Mouse (Mus musculus) forebrain, embryonic 16.5 days (tissue): ENCODE data around the gene Syk. TPM values are rescaled to one million over a fixed set of nuclear protein-coding genes. Genes with fewer than 3 reads are reported as not detected.

Experiments
- ATAC-seq: fragments of 200-750 bp; cut with Nextera tagmentation; 2 replicates; pipeline ENCODE4 v1.8.0; 2017; ENCODE audit warnings: mild to moderate bottlenecking, moderate library complexity
- H3K27ac ChIP-seq: fragments of 300-500 bp; sonication (generic); 2 replicates; pipeline ENCODE4 v1.5.1; 2014; ENCODE audit warnings: low read length, control low read depth
- H3K27me3 ChIP-seq: fragments of 300-500 bp; sonication (generic); replicated peaks from 2 replicates; pipeline ENCODE4 v1.6.1; 2014; ENCODE audit warnings: low read length; ENCODE audit not compliant: control insufficient read depth, insufficient read depth
- H3K36me3 ChIP-seq: fragments of 300-500 bp; sonication (generic); 2 replicates; pipeline ENCODE4 v1.6.1; 2014; ENCODE audit not compliant: control insufficient read depth, insufficient read depth
- H3K4me1 ChIP-seq: fragments of 300-500 bp; sonication (generic); replicated peaks from 2 replicates; pipeline ENCODE4 v1.6.1; 2014; ENCODE audit warnings: low read length; ENCODE audit not compliant: control insufficient read depth, insufficient read depth
- H3K4me2 ChIP-seq: fragments of 300-500 bp; sonication (generic); 2 replicates; pipeline ENCODE4 v1.6.1; 2014; ENCODE audit warnings: mild to moderate bottlenecking, low read length, control low read depth
- H3K4me3 ChIP-seq: fragments of 300-500 bp; sonication (generic); replicated peaks from 2 replicates; pipeline ENCODE4 v1.5.1; 2014; ENCODE audit warnings: mild to moderate bottlenecking, low read length, control low read depth
- H3K9ac ChIP-seq: fragments of 300-500 bp; sonication (generic); replicated peaks from 2 replicates; pipeline ENCODE4 v1.6.1; 2014; ENCODE audit warnings: low read depth, low read length, control low read depth
- H3K9me3 ChIP-seq: fragments of 300-500 bp; sonication (generic); 2 replicates; pipeline ENCODE4 v1.6.1; 2016; ENCODE audit warnings: low read length; ENCODE audit not compliant: control insufficient read depth
- WGBS: fragments of 180-500 bp; shearing (Covaris S2); extraction: QIAGEN DNeasy Blood & Tissue Kit; methylation state at CpG from one replicate; pipeline ENCODE4 v1.1.7; 2014; 5-methylcytosine and 5-hydroxymethylcytosine counted together
- polyA plus RNA-seq: library from polyadenylated mRNA; unstranded; fragments of >200 nt; fragmentation: Nextera tagmentation; extraction: Ambion mirVana; gene quantifications from 2 replicates; pipeline ENCODE4 v1.2.1, GENCODE M21; 2015

The Syk gene
- polyA plus RNA-seq, 1 experiment from 2014 or later: 1.3 TPM

- ATAC-seq: no peak
- Histone ChIP-seq H3K4me3 (no peak overlapping the region), H3K4me2 (no peak overlapping the region), H3K27me3 (no peaks in the 10 kb centered on the region), H3K27ac (no peak overlapping the region), H3K9ac (no peak overlapping the region), H3K4me1 (no peaks in the 10 kb centered on the region), H3K9me3 (no peaks in the 10 kb centered on the region), H3K36me3 (no peaks in the 10 kb centered on the region)
- WGBS: 88% methylated on average over 6 of the region's 6 CpGs
Observed at GRCm38 (mm10) chr13:52546288-52546687, 36.7 kb upstream of the Syk start.

- 87% methylated on average over 5 of the region's 5 CpGs for WGBS
- Histone ChIP-seq H3K27ac (no peak overlapping the region), H3K4me2 (no peak overlapping the region), H3K9ac (no peak overlapping the region), H3K4me1 (no peaks in the 10 kb centered on the region), H3K9me3 (no peaks in the 10 kb centered on the region), H3K4me3 (no peak overlapping the region), H3K36me3 (no peaks in the 10 kb centered on the region), H3K27me3 (no peaks in the 10 kb centered on the region)
- no peak for ATAC-seq
Observed at GRCm38 (mm10) chr13:52550690-52551193, 32.2 kb upstream of the Syk start.

GRCm38 (mm10) chr13:52551275-52551674, 31.7 kb upstream of the Syk start:
- Histone ChIP-seq H3K9me3 (no peaks in the 10 kb centered on the region), H3K36me3 (no peaks in the 10 kb centered on the region), H3K4me1 (no peaks in the 10 kb centered on the region), H3K27me3 (no peaks in the 10 kb centered on the region), H3K9ac (no peak overlapping the region), H3K4me3 (no peak overlapping the region), H3K27ac (no peak overlapping the region), H3K4me2 (no peak overlapping the region)
- no peak for ATAC-seq
- 90% methylated on average over 9 of the region's 9 CpGs for WGBS

GRCm38 (mm10) chr13:52552822-52553477, 30.0 kb upstream of the Syk start:
- H3K36me3 ChIP-seq: no peaks in the 10 kb centered on the region
- no peak for ATAC-seq
- no peak overlapping the region for H3K27ac ChIP-seq
- H3K9ac ChIP-seq: no peak overlapping the region
- no peaks in the 10 kb centered on the region for H3K27me3 ChIP-seq
- H3K9me3 ChIP-seq: no peaks in the 10 kb centered on the region
- no peak overlapping the region for H3K4me2 ChIP-seq
- 70% methylated on average over 9 of the region's 9 CpGs for WGBS
- H3K4me3 ChIP-seq: no peak overlapping the region
- no peaks in the 10 kb centered on the region for H3K4me1 ChIP-seq

- Histone ChIP-seq H3K4me3 (no peak overlapping the region), H3K27me3 (no peaks in the 10 kb centered on the region), H3K9me3 (no peaks in the 10 kb centered on the region), H3K4me2 (no peak overlapping the region), H3K36me3 (no peaks in the 10 kb centered on the region), H3K27ac (no peak overlapping the region), H3K9ac (no peak overlapping the region), H3K4me1 (no peaks in the 10 kb centered on the region)
- no peak for ATAC-seq
- WGBS: 90% methylated on average over 9 of the region's 9 CpGs
Observed at GRCm38 (mm10) chr13:52554722-52555121, 28.3 kb upstream of the Syk start.

GRCm38 (mm10) chr13:52557421-52557820, 25.6 kb upstream of the Syk start:
- ATAC-seq: no peak
- no peaks in the 10 kb centered on the region for H3K9me3 ChIP-seq
- H3K36me3 ChIP-seq: no peaks in the 10 kb centered on the region
- H3K4me3 ChIP-seq: no peak overlapping the region
- WGBS: 69% methylated on average over 7 of the region's 7 CpGs
- H3K9ac ChIP-seq: no peak overlapping the region
- H3K27me3 ChIP-seq: no peaks in the 10 kb centered on the region
- H3K4me1 ChIP-seq: peaks cover 15% of the 10 kb centered on the region
- no peak overlapping the region for H3K4me2 ChIP-seq
- H3K27ac ChIP-seq: no peak overlapping the region

- Histone ChIP-seq H3K4me2 (no peak overlapping the region), H3K9ac (no peak overlapping the region), H3K36me3 (no peaks in the 10 kb centered on the region), H3K27me3 (no peaks in the 10 kb centered on the region), H3K4me3 (no peak overlapping the region), H3K4me1 (peaks cover 26% of the 10 kb centered on the region), H3K9me3 (no peaks in the 10 kb centered on the region), H3K27ac (peak overlapping the region; percentile 11)
- ATAC-seq: 0 out of 2 replicates have a peak, but pooled peaks have one; percentile 3
- 63% methylated on average over 8 of the region's 8 CpGs for WGBS
Observed at GRCm38 (mm10) chr13:52561367-52562165, 21.4 kb upstream of the Syk start.

GRCm38 (mm10) chr13:52562166-52562571, 20.8 kb upstream of the Syk start:
- 2% methylated on average over 4 of the region's 4 CpGs for WGBS
- Histone ChIP-seq H3K9ac (no peak overlapping the region), H3K9me3 (no peaks in the 10 kb centered on the region), H3K36me3 (no peaks in the 10 kb centered on the region), H3K27ac (no peak overlapping the region; the same call in 1 of the 2 replicates), H3K4me3 (no peak overlapping the region), H3K27me3 (no peaks in the 10 kb centered on the region), H3K4me1 (peaks cover 26% of the 10 kb centered on the region), H3K4me2 (no peak overlapping the region)
- ATAC-seq: peak; percentile 96

- H3K27ac ChIP-seq: no peak overlapping the region
- no peaks in the 10 kb centered on the region for H3K9me3 ChIP-seq
- WGBS: 67% methylated on average over 18 of the region's 18 CpGs
Observed at GRCm38 (mm10) chr13:52565103-52565739, 17.8 kb upstream of the Syk start.

More at GRCm38 (mm10) chr13:52565103-52565739, 17.8 kb upstream of the Syk start:
- Histone ChIP-seq H3K9ac (no peak overlapping the region), H3K27me3 (no peaks in the 10 kb centered on the region), H3K4me2 (no peak overlapping the region; the same call in 1 of the 2 replicates), H3K4me3 (no peak overlapping the region), H3K4me1 (peaks cover 31% of the 10 kb centered on the region), H3K36me3 (no peaks in the 10 kb centered on the region)
- no peak; the same call in 1 of the 2 replicates for ATAC-seq
